Mouse (Mus musculus): Measurements from ENCODE around the gene Pgap1. TPM values are rescaled to one million over a fixed set of nuclear protein-coding genes. Genes with fewer than 3 reads are reported as not detected.

Pgap1 gene
- total RNA-seq, 2 experiments from 2014 or later: 32.0 to 32.9 TPM

- no peak for DNase-seq (ENCODE audit: extremely low spot score in 1 of 2, low spot score in 2 of 2)
- intact Hi-C loops (cut with DNase I): loop anchor here (2.0 kb wide), 1 partner anchor 22 kb away; the partner anchor contains the start of gene Pgap1
- 0 out of 2 replicates have a peak overlapping the region, but pooled peaks have one; percentile 14 for H3K4me3 ChIP-seq
These were observed 21.1 kb upstream of the Pgap1 start for GRCm38 (mm10) chr1:54578358-54579184.

GRCm38 (mm10) chr1:54569102-54569501 is 11.6 kb upstream of the Pgap1 start:
- Histone ChIP-seq H3K27ac (no peak overlapping the region), H3K4me3 (no peak overlapping the region)
- no peak for DNase-seq (ENCODE audit: extremely low spot score in 1 of 2, low spot score in 2 of 2)
- intact Hi-C loops (cut with DNase I): no loop called here
- no peak for TF ChIP-seq CTCF (IDR thresholded peaks at IDR 0.05)

More at GRCm38 (mm10) chr1:54578358-54579184, 21.1 kb upstream of the Pgap1 start:
- no peak for TF ChIP-seq CTCF (IDR thresholded peaks at IDR 0.05)
- H3K27ac ChIP-seq: no peak overlapping the region; the same call in 1 of the 2 replicates

- Histone ChIP-seq H3K27ac (no peak overlapping the region), H3K4me3 (no peak overlapping the region)
- TF ChIP-seq CTCF (IDR thresholded peaks at IDR 0.05): no peak
- intact Hi-C loops (cut with DNase I): no loop called here
- no peak for DNase-seq (ENCODE audit: extremely low spot score in 1 of 2, low spot score in 2 of 2)
These were observed 6.4 kb upstream of the Pgap1 start for GRCm38 (mm10) chr1:54563923-54564322.

GRCm38 (mm10) chr1:54556586-54557221 is 780 bp downstream of the Pgap1 start:
- DNase-seq (ENCODE audit: extremely low spot score in 1 of 2, low spot score in 2 of 2): no peak
- Histone ChIP-seq H3K4me3 (peak overlapping the region; percentile 86), H3K27ac (peak overlapping the region; percentile 90)
- no peak for TF ChIP-seq CTCF (IDR thresholded peaks at IDR 0.05)
- intact Hi-C loops (cut with DNase I): loop anchor here (2.0 to 5.0 kb wide), 3 partner anchors 22 to 161 kb away; no protein-coding TSS in a partner anchor

GRCm38 (mm10) chr1:54555364-54556140 is 1.9 kb downstream of the Pgap1 start:
- Histone ChIP-seq H3K27ac (no peak overlapping the region), H3K4me3 (peak overlapping the region; percentile 86)
- TF ChIP-seq CTCF (IDR thresholded peaks at IDR 0.05): no peak; the same call in none of the 2 replicates
- intact Hi-C loops (cut with DNase I): loop anchor here (2.0 to 5.0 kb wide), 3 partner anchors 23 to 162 kb away; no protein-coding TSS in a partner anchor
- no peak for DNase-seq (ENCODE audit: extremely low spot score in 1 of 2, low spot score in 2 of 2)

- TF ChIP-seq CTCF (IDR thresholded peaks at IDR 0.05): no peak
- intact Hi-C loops (cut with DNase I): no loop called here
- no peak overlapping the region for H3K27ac ChIP-seq
- no peak for DNase-seq (ENCODE audit: extremely low spot score in 1 of 2, low spot score in 2 of 2)
- no peak overlapping the region for H3K4me3 ChIP-seq
These were observed 4.9 kb downstream of the Pgap1 start for GRCm38 (mm10) chr1:54552621-54553020.

- no peak for DNase-seq (ENCODE audit: extremely low spot score in 1 of 2, low spot score in 2 of 2)
- intact Hi-C loops (cut with DNase I): loop anchor here (5.0 kb wide), 1 partner anchor 452 kb away; no protein-coding TSS in a partner anchor
- no peak overlapping the region for H3K27ac ChIP-seq
- TF ChIP-seq CTCF (IDR thresholded peaks at IDR 0.05): no peak
- no peak overlapping the region for H3K4me3 ChIP-seq
These were observed 12.3 kb downstream of the Pgap1 start for GRCm38 (mm10) chr1:54545200-54545599.

- Histone ChIP-seq H3K4me3 (no peak overlapping the region), H3K27ac (no peak overlapping the region)
- no peak for TF ChIP-seq CTCF (IDR thresholded peaks at IDR 0.05)
- DNase-seq (ENCODE audit: extremely low spot score in 1 of 2, low spot score in 2 of 2): no peak
- intact Hi-C loops (cut with DNase I): no loop called here
These were observed 14.6 kb downstream of the Pgap1 start for GRCm38 (mm10) chr1:54542920-54543319.

- TF ChIP-seq CTCF (IDR thresholded peaks at IDR 0.05): no peak
- no peak overlapping the region for H3K4me3 ChIP-seq
- no peak overlapping the region for H3K27ac ChIP-seq
- no peak for DNase-seq (ENCODE audit: extremely low spot score in 1 of 2, low spot score in 2 of 2)
- intact Hi-C loops (cut with DNase I): no loop called here
These were observed 26.3 kb downstream of the Pgap1 start for GRCm38 (mm10) chr1:54531170-54531569.

GRCm38 (mm10) chr1:54523717-54524116 is 33.8 kb downstream of the Pgap1 start:
- H3K27ac ChIP-seq: no peak overlapping the region
- H3K4me3 ChIP-seq: no peak overlapping the region
- intact Hi-C loops (cut with DNase I): no loop called here
- TF ChIP-seq CTCF (IDR thresholded peaks at IDR 0.05): no peak
- no peak for DNase-seq (ENCODE audit: extremely low spot score in 1 of 2, low spot score in 2 of 2)

- Histone ChIP-seq H3K27ac (no peak overlapping the region), H3K4me3 (no peak overlapping the region)
- TF ChIP-seq CTCF (IDR thresholded peaks at IDR 0.05): no peak
- no peak for DNase-seq (ENCODE audit: extremely low spot score in 1 of 2, low spot score in 2 of 2)
- intact Hi-C loops (cut with DNase I): no loop called here
These were observed 37.4 kb downstream of the Pgap1 start for GRCm38 (mm10) chr1:54520062-54520577.
